Mouse (Mus musculus): ENCODE results near the gene Rabggta. TPM values are rescaled to one million over a fixed set of nuclear protein-coding genes. Genes with fewer than 3 reads are reported as not detected.
"Not testable (repeated sequence)": the region's sequence is repeated elsewhere in the genome, so short reads cannot be mapped to it uniquely, and the experiment has no call there.

Gene Rabggta
- polyA plus RNA-seq, 1 experiment, result not detected

DNA sequence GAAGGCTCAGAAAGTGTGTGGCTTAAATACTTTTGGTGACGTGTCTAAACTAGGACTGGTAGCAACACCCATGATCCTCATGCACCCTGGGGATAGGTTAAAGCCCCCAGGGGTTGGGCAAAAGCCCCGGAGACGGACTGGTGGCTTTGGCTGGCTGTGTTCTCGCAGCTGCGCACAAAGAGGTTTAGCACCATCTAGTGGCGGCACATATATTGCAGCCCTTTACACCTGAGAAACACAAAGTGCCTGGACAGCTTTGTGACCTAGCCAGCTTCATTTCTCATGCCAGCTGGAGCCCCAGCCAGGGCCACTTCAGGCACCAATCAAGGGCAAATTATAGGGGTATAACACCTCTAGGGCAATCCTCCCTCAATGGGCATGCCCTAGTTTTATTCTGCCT is 38.1 kb upstream of the Rabggta start:
- not testable (repeated sequence) for H3K27ac ChIP-seq (ENCODE audit: insufficient read depth, low read depth, low read length); H3K4me3 ChIP-seq (ENCODE audit: insufficient read depth, low read depth, low read length)
- peaks cover 13% of the 10 kb centered on the region for H3K4me1 ChIP-seq (ENCODE audit: control insufficient read depth, insufficient read depth, low read length)
- TF ChIP-seq CTCF (IDR thresholded peaks at IDR 0.05; ENCODE audit: insufficient read depth, low read depth, low read length), result peak; percentile 34; the same call in 1 of the 2 replicates
- 1% methylated on average over 6 of the region's 6 CpGs for WGBS

DNA sequence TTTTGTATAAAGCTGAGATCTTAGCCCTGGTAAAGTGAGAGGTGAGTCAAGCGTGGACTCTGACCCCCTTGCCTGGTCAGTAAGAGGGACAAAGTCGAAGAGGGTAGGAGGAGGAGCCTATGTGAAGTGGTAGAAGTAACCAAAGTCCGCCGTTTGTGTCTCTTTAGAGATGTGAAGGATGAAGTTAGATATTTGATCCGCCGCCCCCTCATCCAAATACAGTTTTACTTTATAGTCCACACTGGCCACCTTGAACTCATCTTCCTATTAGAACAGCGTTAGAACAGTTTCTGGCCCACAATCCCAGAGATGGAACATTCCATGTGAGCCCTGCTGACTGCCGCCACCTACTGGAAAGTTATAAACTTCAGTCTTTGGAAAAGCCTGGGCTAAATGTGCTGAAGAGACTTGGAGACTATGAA is 36.3 kb upstream of the Rabggta start, which contains the start of gene Cideb:
Cideb (minus strand) TSS at position 96 of the 422 bp plus-strand sequence.
- Histone ChIP-seq H3K27ac (ENCODE audit: insufficient read depth, low read depth, low read length) (no peak within 1 kb of the TSS), H3K4me3 (ENCODE audit: insufficient read depth, low read depth, low read length) (no peak within 1 kb of the TSS), H3K4me1 (ENCODE audit: control insufficient read depth, insufficient read depth, low read length) (peaks cover 13% of the 10 kb centered on the region)
- WGBS, result 11% methylated on average over 8 of the region's 8 CpGs
- no peak for TF ChIP-seq POLR2A (IDR thresholded peaks at IDR 0.05; ENCODE audit: insufficient read depth, low read depth, low read length)
- TF ChIP-seq CTCF (IDR thresholded peaks at IDR 0.05; ENCODE audit: insufficient read depth, low read depth, low read length), result no peak

DNA sequence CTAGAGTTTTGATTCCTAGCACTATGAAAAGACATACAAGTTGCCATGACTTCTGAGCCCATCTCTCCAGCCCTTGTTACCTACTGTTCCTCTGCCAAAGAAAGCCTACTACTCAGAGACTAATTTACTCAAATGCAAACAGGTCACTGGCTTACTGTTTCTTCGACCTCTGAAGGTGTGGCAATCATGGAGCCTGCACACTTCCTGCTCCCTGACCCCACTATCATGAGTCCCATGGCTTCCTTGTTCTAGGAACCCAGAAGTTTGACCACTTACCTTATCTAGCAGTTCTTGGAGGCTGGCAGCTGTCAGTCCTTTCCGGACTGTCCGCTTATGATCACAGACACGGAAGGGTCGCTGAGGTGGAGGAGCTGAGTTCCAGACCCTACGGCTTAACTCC is 35.5 kb upstream of the Rabggta start:
- WGBS, result 82% methylated on average over 6 of the region's 6 CpGs
- no peak for TF ChIP-seq CTCF (IDR thresholded peaks at IDR 0.05; ENCODE audit: insufficient read depth, low read depth, low read length)
- no peak for TF ChIP-seq POLR2A (IDR thresholded peaks at IDR 0.05; ENCODE audit: insufficient read depth, low read depth, low read length)
- H3K4me1 ChIP-seq (ENCODE audit: control insufficient read depth, insufficient read depth, low read length), result peaks cover 10% of the 10 kb centered on the region
- H3K27ac ChIP-seq (ENCODE audit: insufficient read depth, low read depth, low read length), result no peak overlapping the region
- H3K4me3 ChIP-seq (ENCODE audit: insufficient read depth, low read depth, low read length), result no peak overlapping the region

DNA sequence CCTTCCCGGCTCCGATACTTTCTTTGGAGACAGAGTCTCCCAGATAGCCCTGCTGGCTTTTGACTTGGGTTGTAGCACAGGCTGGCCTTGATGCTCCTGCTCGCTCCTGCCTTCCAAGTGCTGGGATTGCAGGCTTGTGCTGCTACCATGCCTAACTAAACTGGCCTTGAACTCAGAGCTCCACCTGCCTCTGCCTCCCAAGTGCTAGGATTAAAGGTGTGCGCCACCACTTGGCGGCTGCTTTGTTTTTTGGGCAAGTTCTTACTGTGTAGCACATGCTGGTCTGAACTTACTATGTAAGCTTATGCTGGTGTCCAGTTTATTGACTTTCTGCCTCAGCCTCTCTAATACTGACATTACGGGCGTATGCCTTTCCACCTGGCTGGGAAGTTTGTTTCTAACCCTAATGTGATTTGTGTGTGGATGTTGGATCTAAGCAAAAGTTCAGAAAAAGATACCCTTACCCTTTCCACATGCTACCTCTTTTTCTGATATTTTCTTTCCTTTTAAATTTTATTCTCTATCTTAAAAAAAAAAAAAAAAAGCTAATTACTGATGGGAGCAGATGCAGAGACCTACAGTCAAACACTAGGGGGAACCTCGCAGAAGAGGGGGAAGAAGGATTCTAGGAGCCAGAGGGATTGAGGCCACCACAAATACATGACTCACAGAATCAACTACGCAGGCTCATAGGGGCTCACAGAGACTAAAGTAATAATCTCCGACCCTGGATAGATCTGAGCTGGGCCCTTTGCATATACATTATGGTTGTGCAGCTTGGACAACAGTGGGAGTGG is 25.2 kb upstream of the Rabggta start:
- H3K27ac ChIP-seq (ENCODE audit: insufficient read depth, low read depth, low read length), result no peak overlapping the region
- peaks cover 12% of the 10 kb centered on the region for H3K4me1 ChIP-seq (ENCODE audit: control insufficient read depth, insufficient read depth, low read length)
- no peak overlapping the region for H3K4me3 ChIP-seq (ENCODE audit: insufficient read depth, low read depth, low read length)
- 83% methylated on average over 10 of the region's 10 CpGs for WGBS
- TF ChIP-seq CTCF (IDR thresholded peaks at IDR 0.05; ENCODE audit: insufficient read depth, low read depth, low read length) (no peak), POLR2A (IDR thresholded peaks at IDR 0.05; ENCODE audit: insufficient read depth, low read depth, low read length) (no peak)

DNA sequence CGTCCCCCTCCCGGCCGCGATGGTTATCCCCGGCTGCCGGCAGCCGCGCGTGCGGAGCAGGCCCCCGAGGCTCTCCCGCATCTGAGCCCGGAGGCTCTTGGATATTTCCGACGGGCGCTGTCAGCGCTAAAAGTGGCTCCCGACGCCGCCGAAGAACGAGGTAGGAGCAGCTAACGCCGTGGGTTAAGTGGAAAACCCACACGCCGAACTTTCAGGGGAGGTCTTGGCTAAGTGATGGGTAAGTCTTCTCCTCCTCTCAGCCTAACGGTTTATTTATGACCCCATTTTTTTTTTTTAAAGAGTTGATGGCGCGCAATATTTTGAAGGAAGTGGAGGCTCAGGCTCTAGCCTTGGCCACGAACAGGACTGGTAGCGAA is 23.8 kb upstream of the Rabggta start:
- Histone ChIP-seq H3K4me3 (ENCODE audit: insufficient read depth, low read depth, low read length) (peak overlapping the region; percentile 88), H3K27ac (ENCODE audit: insufficient read depth, low read depth, low read length) (no peak overlapping the region), H3K4me1 (ENCODE audit: control insufficient read depth, insufficient read depth, low read length) (peaks cover 12% of the 10 kb centered on the region)
- WGBS, result 0% methylated on average over 31 of the region's 31 CpGs
- TF ChIP-seq POLR2A (IDR thresholded peaks at IDR 0.05; ENCODE audit: insufficient read depth, low read depth, low read length) (no peak), CTCF (IDR thresholded peaks at IDR 0.05; ENCODE audit: insufficient read depth, low read depth, low read length) (no peak)

DNA sequence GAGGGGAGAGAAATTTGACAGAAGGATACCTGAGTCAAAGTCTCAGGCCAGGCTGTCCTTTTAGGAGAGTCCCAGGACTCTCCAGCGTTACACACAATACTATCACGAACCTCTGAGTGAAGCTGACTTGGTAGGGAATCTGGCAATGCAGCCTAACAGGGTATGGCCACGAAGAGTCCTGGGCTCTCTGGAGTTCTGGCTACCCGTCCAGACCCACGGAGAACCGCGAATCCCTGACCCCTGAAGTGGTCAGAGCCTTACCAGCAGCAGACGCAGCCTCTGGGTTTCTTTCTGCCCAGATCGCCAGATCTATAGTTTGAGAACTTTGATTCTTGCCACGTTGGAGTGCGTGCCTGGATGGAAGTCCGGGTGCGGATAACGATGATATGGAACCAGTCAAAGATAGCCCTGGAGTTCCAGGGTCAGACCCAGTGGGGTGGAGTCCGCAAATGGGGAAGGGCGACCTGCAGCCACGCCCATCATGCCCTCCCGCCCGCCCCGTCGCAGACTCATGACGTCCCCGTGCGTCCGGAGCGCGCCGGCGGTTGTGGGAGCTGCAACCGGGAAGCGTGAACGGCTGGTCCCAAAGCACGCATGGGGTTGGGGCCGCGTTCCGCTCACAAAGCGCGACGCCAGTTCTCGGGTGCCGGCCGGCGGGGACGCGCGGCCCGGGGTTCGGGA is 23.3 kb upstream of the Rabggta start, which contains the start of the genes Dhrs1 and Nop9:
Dhrs1 (minus strand) TSS at position 511 of the 681 bp plus-strand sequence.
Nop9 (plus strand) TSS at position 514 of the 681 bp plus-strand sequence.
- TF ChIP-seq POLR2A (IDR thresholded peaks at IDR 0.05; ENCODE audit: insufficient read depth, low read depth, low read length) (0 out of 2 replicates have a peak, but pooled peaks have one; percentile 52), CTCF (IDR thresholded peaks at IDR 0.05; ENCODE audit: insufficient read depth, low read depth, low read length) (no peak)
- no peak within 1 kb of the TSS for H3K27ac ChIP-seq (ENCODE audit: insufficient read depth, low read depth, low read length)
- H3K4me1 ChIP-seq (ENCODE audit: control insufficient read depth, insufficient read depth, low read length), result peaks cover 12% of the 10 kb centered on the region
- H3K4me3 ChIP-seq (ENCODE audit: insufficient read depth, low read depth, low read length), result peak within 1 kb of the TSS; percentile 88
- under 1% methylated on average over 48 of the region's 48 CpGs for WGBS

DNA sequence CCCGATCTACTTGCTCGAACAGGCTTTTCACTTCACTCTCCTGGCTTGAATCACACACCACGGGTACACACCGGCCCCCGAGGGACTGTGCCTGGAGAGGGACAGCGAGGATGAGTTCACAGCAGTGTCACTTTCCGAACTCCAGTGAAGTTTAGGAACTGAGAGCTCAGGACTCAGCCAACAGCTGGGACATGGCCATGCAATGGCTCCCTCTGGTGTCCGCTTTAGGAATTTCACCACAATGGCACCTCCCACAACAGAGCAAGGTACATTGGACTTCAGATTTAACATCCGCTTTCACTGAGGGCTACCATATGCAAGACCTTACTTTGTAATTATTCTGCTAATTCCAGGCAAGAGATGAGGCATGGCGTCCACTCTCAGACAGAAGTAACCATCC is 21.6 kb upstream of the Rabggta start:
- H3K4me1 ChIP-seq (ENCODE audit: control insufficient read depth, insufficient read depth, low read length), result peaks cover 12% of the 10 kb centered on the region

DNA sequence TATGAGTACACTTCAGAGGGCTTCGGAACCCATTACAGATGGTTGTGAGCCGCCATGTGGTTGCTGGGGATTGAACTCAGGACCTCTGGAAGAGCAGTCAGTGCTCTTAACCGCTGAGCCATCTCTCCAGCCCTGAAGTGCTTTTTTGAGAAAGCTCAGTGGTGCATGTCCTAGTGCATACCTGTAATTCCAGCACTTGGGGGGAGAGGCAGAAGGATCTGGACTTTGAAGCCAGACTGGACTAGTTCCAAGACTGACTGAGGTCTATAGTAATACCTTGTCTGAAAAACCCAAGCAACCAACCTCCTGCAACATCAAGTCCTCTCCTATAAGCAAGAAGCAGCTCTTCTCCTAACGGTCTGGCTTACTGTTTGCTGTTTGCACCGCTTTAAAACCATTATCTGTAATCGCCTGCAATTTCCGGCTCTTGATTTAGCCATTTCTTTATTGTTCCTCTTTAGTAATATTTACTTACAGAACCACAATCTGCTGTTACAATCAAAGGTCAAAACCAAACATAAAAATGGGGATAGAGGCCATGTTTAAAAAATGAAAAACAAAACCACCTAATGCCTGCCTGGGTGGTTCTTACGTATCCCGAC is 15.1 kb upstream of the Rabggta start:
- WGBS, result 86% methylated on average over 9 of the region's 9 CpGs

More for the DNA sequence above, 21.6 kb upstream of the Rabggta start:
- H3K27ac ChIP-seq (ENCODE audit: insufficient read depth, low read depth, low read length), result no peak overlapping the region
- 12% methylated on average over 10 of the region's 10 CpGs for WGBS
- H3K4me3 ChIP-seq (ENCODE audit: insufficient read depth, low read depth, low read length), result no peak overlapping the region
- TF ChIP-seq POLR2A (IDR thresholded peaks at IDR 0.05; ENCODE audit: insufficient read depth, low read depth, low read length) (no peak), CTCF (IDR thresholded peaks at IDR 0.05; ENCODE audit: insufficient read depth, low read depth, low read length) (peak; percentile 72)

More for the DNA sequence above, 15.1 kb upstream of the Rabggta start:
- H3K4me3 ChIP-seq (ENCODE audit: insufficient read depth, low read depth, low read length), result no peak overlapping the region
- TF ChIP-seq POLR2A (IDR thresholded peaks at IDR 0.05; ENCODE audit: insufficient read depth, low read depth, low read length) (no peak), CTCF (IDR thresholded peaks at IDR 0.05; ENCODE audit: insufficient read depth, low read depth, low read length) (no peak)
- no peaks in the 10 kb centered on the region for H3K4me1 ChIP-seq (ENCODE audit: control insufficient read depth, insufficient read depth, low read length)
- H3K27ac ChIP-seq (ENCODE audit: insufficient read depth, low read depth, low read length), result no peak overlapping the region

Measured in olfactory bulb, adult 2 months (tissue).